ENCODE assay signal across 8 mouse cellular contexts in genomic region chr19:10182142-10182541, GRCm38 (mm10). TPM values are rescaled to one million over a fixed set of nuclear protein-coding genes. Genes with fewer than 3 reads are reported as not detected.
DNase-seq lines count a peak whose midpoint lies in the region; ATAC-seq lines count a peak whose summit lies in the region.

No protein-coding gene starts in this region.

- 27% methylated on average over 7 of the region's 7 CpGs for WGBS in liver, embryonic 11.5 days

- peaks cover 18% of the 10 kb centered on the region for H3K36me3 ChIP-seq in liver, embryonic 11.5 days (ENCODE audit: control insufficient read depth, insufficient read depth, low read length)

- peak overlapping the region; percentile 95 for H3K9ac ChIP-seq in liver, embryonic 11.5 days (ENCODE audit: low read depth, low read length)

- peak overlapping the region; percentile 87 for H3K27ac ChIP-seq in liver, embryonic 11.5 days (ENCODE audit: low read depth, low read length)

- H3K4me1 ChIP-seq in liver, embryonic 11.5 days (replicated peaks; ENCODE audit: control insufficient read depth, insufficient read depth, low read length): peaks cover 9% of the 10 kb centered on the region

- H3K9me3 ChIP-seq in liver, embryonic 11.5 days (ENCODE audit: control insufficient read depth, low read length): no peaks in the 10 kb centered on the region

- peak; percentile 74 for ATAC-seq in erythroid progenitor cell, adult 5-6 weeks (replicated peaks; ENCODE audit: low FRiP score, poor library complexity, severe bottlenecking)
- peak; percentile 4; the same call in 1 of the 2 replicates for ATAC-seq in liver, embryonic 11.5 days (replicated peaks; ENCODE audit: low FRiP score)

- H3K4me2 ChIP-seq in liver, embryonic 11.5 days: peak overlapping the region; percentile 93

- no peaks in the 10 kb centered on the region for H3K27me3 ChIP-seq in liver, embryonic 11.5 days (replicated peaks; ENCODE audit: control insufficient read depth, insufficient read depth, low read length)

- H3K4me3 ChIP-seq in liver, embryonic 11.5 days (ENCODE audit: low read depth, low read length): peak overlapping the region; percentile 86

- DNase-seq in embryo, embryonic 11 days: peak; percentile 16
- no peak for DNase-seq in embryo, embryonic 10 days (ENCODE audit: low spot score)
- DNase-seq in 416B (ENCODE audit: low read depth): peak; percentile 84
- no peak for DNase-seq in liver, embryonic 11.5 days (ENCODE audit: low spot score)
- no peak for DNase-seq in natural killer cell, adult 2 months (ENCODE audit: low spot score in 2 of 2)
- DNase-seq in ovary, postnatal 36 days (ENCODE audit: low spot score): no peak
- DNase-seq in adrenal gland, postnatal 4 days (ENCODE audit: low spot score in 2 of 2): no peak

RNA-seq across cellular contexts. Expression of gene Fads1, which starts 0.5 kb away (rescaled TPM):
- 68.1 and 70.8 TPM in 2 replicates for total RNA-seq in erythroid progenitor cell, adult 5-6 weeks (2015; ENCODE audit: low replicate concordance)
- 47.4 and 51.1 TPM in 2 replicates for total RNA-seq in erythroid progenitor cell, adult 5-6 weeks (2017; ENCODE audit: low replicate concordance)
- polyA plus RNA-seq in liver, embryonic 11.5 days (2014; fragmentation: Nextera tagmentation; extraction: Ambion mirVana): 113 and 121 TPM in 2 replicates
- 100 to 1,000 TPM; 225 to 254 TPM for total RNA-seq in adrenal gland, postnatal 4 days (2021)

RNA-seq across cellular contexts. Expression of gene Tmem258, which starts 21.7 kb away (rescaled TPM):
- total RNA-seq in erythroid progenitor cell, adult 5-6 weeks (2015; ENCODE audit: low replicate concordance): 117 and 140 TPM in 2 replicates
- total RNA-seq in erythroid progenitor cell, adult 5-6 weeks (2017; ENCODE audit: low replicate concordance): 52.0 and 82.2 TPM in 2 replicates
- polyA plus RNA-seq in liver, embryonic 11.5 days (2014; fragmentation: Nextera tagmentation; extraction: Ambion mirVana): 472 and 478 TPM in 2 replicates
- total RNA-seq in adrenal gland, postnatal 4 days (2021): 100 to 1,000 TPM; 161 to 182 TPM

RNA-seq across cellular contexts. Expression of gene Fen1, which starts 21.8 kb away (rescaled TPM):
- 84.0 and 108 TPM in 2 replicates for total RNA-seq in erythroid progenitor cell, adult 5-6 weeks (2015; ENCODE audit: low replicate concordance)
- 100 and 189 TPM in 2 replicates for total RNA-seq in erythroid progenitor cell, adult 5-6 weeks (2017; ENCODE audit: low replicate concordance)
- 215 and 236 TPM in 2 replicates for polyA plus RNA-seq in liver, embryonic 11.5 days (2014; fragmentation: Nextera tagmentation; extraction: Ambion mirVana)
- 10 to 100 TPM; 32.9 to 35.8 TPM for total RNA-seq in adrenal gland, postnatal 4 days (2021)

RNA-seq across cellular contexts. Expression of gene Myrf, which starts 58.4 kb away (rescaled TPM):
- total RNA-seq in erythroid progenitor cell, adult 5-6 weeks (2015; ENCODE audit: low replicate concordance): not detected in 2 replicates
- total RNA-seq in erythroid progenitor cell, adult 5-6 weeks (2017; ENCODE audit: low replicate concordance): not detected in 2 replicates
- 23.8 and 24.1 TPM in 2 replicates for polyA plus RNA-seq in liver, embryonic 11.5 days (2014; fragmentation: Nextera tagmentation; extraction: Ambion mirVana)
- 1 to 10 TPM; 6.2 to 9.1 TPM for total RNA-seq in adrenal gland, postnatal 4 days (2021)

Comparison
In these comparisons a context has a peak if more than half of its experiments do, and no peak if none do; other contexts are left out.
1. DNase-seq: peak in embryo, embryonic 11 days (single experiment) and 416B (single experiment); none in embryo, embryonic 10 days (single experiment), liver, embryonic 11.5 days (single experiment), natural killer cell, adult 2 months (0 of 2), ovary, postnatal 36 days (single experiment) and adrenal gland, postnatal 4 days (0 of 2).